Mouse (Mus musculus): Measurements from ENCODE around the gene Wnt9b. TPM values are rescaled to one million over a fixed set of nuclear protein-coding genes. Genes with fewer than 3 reads are reported as not detected.

Wnt9b gene
- polyA plus RNA-seq, 1 experiment, result 0.56 TPM

GRCm38 (mm10) chr11:103697565-103698176 is 52.0 kb downstream of the Wnt9b start, which contains the start of gene Gosr2:
Gosr2 (minus strand) TSS chr11:103697898.
- DNase-seq (ENCODE audit: low read depth), result peak; percentile 97

GRCm38 (mm10) chr11:103696851-103697564 is 52.6 kb downstream of the Wnt9b start:
- no peak for TF ChIP-seq POLR2A (IDR thresholded peaks at IDR 0.05; ENCODE audit: borderline replicate concordance, extremely low read depth, insufficient read depth, insufficient read length, poor library complexity, severe bottlenecking)
- no peak for TF ChIP-seq CTCF (IDR thresholded peaks at IDR 0.05; ENCODE audit: borderline replicate concordance, extremely low read depth, insufficient read depth, insufficient read length)
- DNase-seq (ENCODE audit: low read depth), result no peak

More at GRCm38 (mm10) chr11:103697565-103698176, 52.0 kb downstream of the Wnt9b start, which contains the start of gene Gosr2:
- TF ChIP-seq POLR2A (IDR thresholded peaks at IDR 0.05; ENCODE audit: borderline replicate concordance, extremely low read depth, insufficient read depth, insufficient read length, poor library complexity, severe bottlenecking) (peak; percentile 66; the same call in 1 of the 2 replicates), CTCF (IDR thresholded peaks at IDR 0.05; ENCODE audit: borderline replicate concordance, extremely low read depth, insufficient read depth, insufficient read length) (no peak)

- DNase-seq (ENCODE audit: low read depth), result no peak
Observed at GRCm38 (mm10) chr11:103693241-103693640, 56.4 kb downstream of the Wnt9b start.

GRCm38 (mm10) chr11:103691036-103691435 is 58.6 kb downstream of the Wnt9b start:
- no peak for DNase-seq (ENCODE audit: low read depth)
- TF ChIP-seq CTCF (IDR thresholded peaks at IDR 0.05; ENCODE audit: borderline replicate concordance, extremely low read depth, insufficient read depth, insufficient read length) (no peak), POLR2A (IDR thresholded peaks at IDR 0.05; ENCODE audit: borderline replicate concordance, extremely low read depth, insufficient read depth, insufficient read length, poor library complexity, severe bottlenecking) (no peak)

More at GRCm38 (mm10) chr11:103693241-103693640, 56.4 kb downstream of the Wnt9b start:
- TF ChIP-seq CTCF (IDR thresholded peaks at IDR 0.05; ENCODE audit: borderline replicate concordance, extremely low read depth, insufficient read depth, insufficient read length) (no peak), POLR2A (IDR thresholded peaks at IDR 0.05; ENCODE audit: borderline replicate concordance, extremely low read depth, insufficient read depth, insufficient read length, poor library complexity, severe bottlenecking) (no peak)

- TF ChIP-seq CTCF (IDR thresholded peaks at IDR 0.05; ENCODE audit: borderline replicate concordance, extremely low read depth, insufficient read depth, insufficient read length) (no peak), POLR2A (IDR thresholded peaks at IDR 0.05; ENCODE audit: borderline replicate concordance, extremely low read depth, insufficient read depth, insufficient read length, poor library complexity, severe bottlenecking) (no peak)
Observed at GRCm38 (mm10) chr11:103688980-103689378, 60.6 kb downstream of the Wnt9b start.

GRCm38 (mm10) chr11:103688271-103688979 is 61.2 kb downstream of the Wnt9b start:
- TF ChIP-seq CTCF (IDR thresholded peaks at IDR 0.05; ENCODE audit: borderline replicate concordance, extremely low read depth, insufficient read depth, insufficient read length) (no peak), POLR2A (IDR thresholded peaks at IDR 0.05; ENCODE audit: borderline replicate concordance, extremely low read depth, insufficient read depth, insufficient read length, poor library complexity, severe bottlenecking) (no peak)
- DNase-seq (ENCODE audit: low read depth), result no peak

More at GRCm38 (mm10) chr11:103688980-103689378, 60.6 kb downstream of the Wnt9b start:
- DNase-seq (ENCODE audit: low read depth), result peak; percentile 9

GRCm38 (mm10) chr11:103686706-103687105 is 62.9 kb downstream of the Wnt9b start:
- TF ChIP-seq CTCF (IDR thresholded peaks at IDR 0.05; ENCODE audit: borderline replicate concordance, extremely low read depth, insufficient read depth, insufficient read length) (no peak), POLR2A (IDR thresholded peaks at IDR 0.05; ENCODE audit: borderline replicate concordance, extremely low read depth, insufficient read depth, insufficient read length, poor library complexity, severe bottlenecking) (no peak)
- no peak for DNase-seq (ENCODE audit: low read depth)

GRCm38 (mm10) chr11:103685261-103685736 is 64.3 kb downstream of the Wnt9b start:
- DNase-seq (ENCODE audit: low read depth), result peak; percentile 73

GRCm38 (mm10) chr11:103683667-103684334 is 65.8 kb downstream of the Wnt9b start:
- no peak for TF ChIP-seq CTCF (IDR thresholded peaks at IDR 0.05; ENCODE audit: borderline replicate concordance, extremely low read depth, insufficient read depth, insufficient read length)
- TF ChIP-seq POLR2A (IDR thresholded peaks at IDR 0.05; ENCODE audit: borderline replicate concordance, extremely low read depth, insufficient read depth, insufficient read length, poor library complexity, severe bottlenecking), result no peak
- DNase-seq (ENCODE audit: low read depth), result no peak

More at GRCm38 (mm10) chr11:103685261-103685736, 64.3 kb downstream of the Wnt9b start:
- TF ChIP-seq CTCF (IDR thresholded peaks at IDR 0.05; ENCODE audit: borderline replicate concordance, extremely low read depth, insufficient read depth, insufficient read length) (no peak), POLR2A (IDR thresholded peaks at IDR 0.05; ENCODE audit: borderline replicate concordance, extremely low read depth, insufficient read depth, insufficient read length, poor library complexity, severe bottlenecking) (no peak)

Other genes starting within 250 kb of the Wnt9b start
- not detected in 2 replicates for gene Lrrc37a, start 245.2 kb downstream of the Wnt9b start, polyA plus RNA-seq (2012; rRNA removed)
- not detected in 2 replicates for gene Gm884, start 128.7 kb downstream of the Wnt9b start, polyA plus RNA-seq (2012; rRNA removed)
- not detected in 2 replicates for gene Lyzl6, start 110.9 kb downstream of the Wnt9b start, polyA plus RNA-seq (2012; rRNA removed)
- 0.89 and 3.0 TPM in 2 replicates for gene Rprml, start 100.3 kb downstream of the Wnt9b start, polyA plus RNA-seq (2012; rRNA removed)
- gene Gosr2, start 51.9 kb downstream of the Wnt9b start, polyA plus RNA-seq (2012; rRNA removed), result 98.0 and 108 TPM in 2 replicates
- 8.6 and 11.4 TPM in 2 replicates for gene Wnt3, start 24.3 kb upstream of the Wnt9b start, polyA plus RNA-seq (2012; rRNA removed)
- 85.9 and 131 TPM in 2 replicates for gene Nsf, start 204.2 kb upstream of the Wnt9b start, polyA plus RNA-seq (2012; rRNA removed)
- gene Arf2, start 216.9 kb upstream of the Wnt9b start, polyA plus RNA-seq (2012; rRNA removed), result 112 and 123 TPM in 2 replicates

All from brain, embryonic 14.5 days (tissue).